Mouse (Mus musculus) bone marrow, adult 2 months (tissue): ENCODE data around the gene Olfr329-ps.
"Not testable (repeated sequence)": the region's sequence is repeated elsewhere in the genome, so short reads cannot be mapped to it uniquely, and the experiment has no call there.

Experiments used
- CTCF ChIP-seq: fragments of 200-500 bp; IDR thresholded peaks from 2 replicates; pipeline ENCODE4 v1.5.1; 2011; ENCODE audit warnings: low read length, control low read depth; ENCODE audit not compliant: control insufficient read depth, insufficient read depth
- POLR2A ChIP-seq: fragments of 200-500 bp; IDR thresholded peaks from 2 replicates; pipeline ENCODE4 v1.6.1; 2011; ENCODE audit warnings: low read depth, mild to moderate bottlenecking, control low read depth, low read length, borderline replicate concordance; ENCODE audit not compliant: control insufficient read depth

- not testable (repeated sequence) for TF ChIP-seq CTCF, POLR2A
Measured at GRCm38 (mm10) chr11:58518916-58519315, 27.3 kb downstream of the Olfr329-ps start.
